In the genomic region with DNA sequence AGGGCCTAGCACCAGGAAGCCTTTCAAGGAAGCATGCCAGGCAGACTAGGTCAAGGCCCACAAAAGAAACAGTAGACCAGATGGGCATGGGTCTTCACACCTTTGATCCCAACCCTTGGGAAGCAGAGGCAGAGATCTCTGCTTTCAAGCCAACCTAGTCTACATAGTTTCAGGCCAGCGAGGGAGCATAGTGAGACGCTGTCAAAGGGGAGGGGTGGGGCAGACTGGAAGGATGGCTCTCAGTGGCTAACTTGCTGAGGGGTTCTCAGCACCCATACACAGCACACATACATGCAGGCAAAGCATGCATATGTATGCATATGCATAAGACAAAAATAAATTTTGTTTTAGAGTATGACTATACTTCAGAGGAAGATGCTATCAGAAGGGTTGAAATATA, we compare ENCODE assay signal across 8 mouse cellular contexts. TPM values are rescaled to one million over a fixed set of nuclear protein-coding genes. Genes with fewer than 3 reads are reported as not detected.
DNase-seq lines count a peak whose midpoint lies in the region; ATAC-seq and TF ChIP-seq lines count a peak whose summit lies in the region.

No protein-coding gene starts in this region.

- H3K4me3 ChIP-seq in kidney, embryonic 15.5 days (replicated peaks) = peak overlapping the region; percentile 49
- H3K4me3 ChIP-seq in forebrain, embryonic 10.5 days = peak overlapping the region; percentile 47
- H3K4me3 ChIP-seq in intestine, embryonic 16.5 days (ENCODE audit: low read length) = no peak overlapping the region
- no peak overlapping the region for H3K4me3 ChIP-seq in midbrain, postnatal 0 days (ENCODE audit: low read depth, low read length)

- peak overlapping the region; percentile 73 for H3K4me2 ChIP-seq in kidney, embryonic 15.5 days
- peak overlapping the region; percentile 60 for H3K4me2 ChIP-seq in intestine, embryonic 16.5 days (ENCODE audit: low read depth, low read length)
- peak overlapping the region; percentile 77; the same call in 1 of the 2 replicates for H3K4me2 ChIP-seq in midbrain, postnatal 0 days (ENCODE audit: low read depth, low read length, poor library complexity, severe bottlenecking)

- H3K36me3 ChIP-seq in kidney, embryonic 15.5 days = peaks cover 20% of the 10 kb centered on the region
- peaks cover 18% of the 10 kb centered on the region for H3K36me3 ChIP-seq in forebrain, embryonic 10.5 days (replicated peaks)
- no peaks in the 10 kb centered on the region for H3K36me3 ChIP-seq in intestine, embryonic 16.5 days (ENCODE audit: control insufficient read depth, insufficient read depth, low read length)
- H3K36me3 ChIP-seq in midbrain, postnatal 0 days (ENCODE audit: insufficient read depth, low read length) = peaks cover 26% of the 10 kb centered on the region

- peak overlapping the region; percentile 99 for H3K27ac ChIP-seq in kidney, embryonic 15.5 days
- H3K27ac ChIP-seq in forebrain, embryonic 10.5 days = peak overlapping the region; percentile 86; the same call in 1 of the 2 replicates
- H3K27ac ChIP-seq in intestine, embryonic 16.5 days (ENCODE audit: low read length) = peak overlapping the region; percentile 98
- H3K27ac ChIP-seq in midbrain, postnatal 0 days (ENCODE audit: low read depth, low read length) = peak overlapping the region; percentile 91

- no peak for DNase-seq in kidney, postnatal 10 days
- no peak for DNase-seq in forebrain, embryonic 10.5 days (ENCODE audit: extremely low spot score, low spot score)
- no peak for DNase-seq in midbrain, postnatal 0 days (ENCODE audit: low spot score)
- no peak for DNase-seq in left cerebral cortex, postnatal 4 days
- no peak for DNase-seq in adrenal gland, postnatal 10 days
- DNase-seq in adrenal gland, postnatal 14 days = no peak

- intact Hi-C loops in left cerebral cortex, postnatal 4 days (cut with DNase I) = no loop called here

- H3K4me1 ChIP-seq in kidney, embryonic 15.5 days = peaks cover 55% of the 10 kb centered on the region
- H3K4me1 ChIP-seq in forebrain, embryonic 10.5 days = peaks cover 38% of the 10 kb centered on the region
- peaks cover 13% of the 10 kb centered on the region for H3K4me1 ChIP-seq in intestine, embryonic 16.5 days (ENCODE audit: control insufficient read depth, insufficient read depth, low read length)
- H3K4me1 ChIP-seq in midbrain, postnatal 0 days (ENCODE audit: insufficient read depth, low read length) = peaks cover 12% of the 10 kb centered on the region; the same call in 1 of the 2 replicates

- H3K27me3 ChIP-seq in kidney, embryonic 15.5 days = no peaks in the 10 kb centered on the region
- peaks cover 70% of the 10 kb centered on the region for H3K27me3 ChIP-seq in forebrain, embryonic 10.5 days (ENCODE audit: poor library complexity, severe bottlenecking)
- H3K27me3 ChIP-seq in intestine, embryonic 16.5 days (replicated peaks; ENCODE audit: control insufficient read depth, insufficient read depth, low read length) = no peaks in the 10 kb centered on the region
- H3K27me3 ChIP-seq in midbrain, postnatal 0 days (ENCODE audit: insufficient read depth, low read length) = no peaks in the 10 kb centered on the region

- no peak for ATAC-seq in kidney, embryonic 15.5 days (replicated peaks; ENCODE audit: low FRiP score)
- no peak for ATAC-seq in intestine, embryonic 16.5 days
- ATAC-seq in midbrain, postnatal 0 days (ENCODE audit: low FRiP score) = no peak

- no peaks in the 10 kb centered on the region for H3K9me3 ChIP-seq in kidney, embryonic 15.5 days (replicated peaks)
- H3K9me3 ChIP-seq in forebrain, embryonic 10.5 days = no peaks in the 10 kb centered on the region
- H3K9me3 ChIP-seq in intestine, embryonic 16.5 days (ENCODE audit: control insufficient read depth, low read length) = no peaks in the 10 kb centered on the region
- H3K9me3 ChIP-seq in midbrain, postnatal 0 days (ENCODE audit: low read length) = no peaks in the 10 kb centered on the region

- TF ChIP-seq CTCF in midbrain, postnatal 0 days (IDR thresholded peaks at IDR 0.05) = no peak

- peak overlapping the region; percentile 62; the same call in 1 of the 2 replicates for H3K9ac ChIP-seq in kidney, embryonic 15.5 days
- H3K9ac ChIP-seq in intestine, embryonic 16.5 days (ENCODE audit: low read depth, low read length) = peak overlapping the region; percentile 73; the same call in 1 of the 2 replicates
- no peak overlapping the region for H3K9ac ChIP-seq in midbrain, postnatal 0 days (replicated peaks; ENCODE audit: low read length, poor library complexity, severe bottlenecking)

- WGBS in kidney, embryonic 15.5 days = 12% methylated on average over 2 of the region's 2 CpGs
- 13% methylated on average over 2 of the region's 2 CpGs for WGBS in forebrain, embryonic 10.5 days
- WGBS in intestine, embryonic 16.5 days = 15% methylated on average over 2 of the region's 2 CpGs
- 11% methylated on average over 2 of the region's 2 CpGs for WGBS in midbrain, postnatal 0 days

RNA-seq across cellular contexts. Expression of gene Urm1, which starts 0.5 kb away (rescaled TPM):
- polyA plus RNA-seq in kidney, embryonic 15.5 days (2015; fragmentation: Nextera tagmentation; extraction: Ambion mirVana) = 30.0 and 30.1 TPM in 2 replicates
- 15.9 and 17.4 TPM in 2 replicates for polyA plus RNA-seq in forebrain, embryonic 10.5 days (2016; fragmentation: Nextera tagmentation; extraction: Ambion mirVana)
- 28.8 and 30.7 TPM in 2 replicates for polyA plus RNA-seq in intestine, embryonic 16.5 days (2015; fragmentation: Nextera tagmentation; extraction: Ambion mirVana)
- 66.9 and 73.5 TPM in 2 replicates for total RNA-seq in midbrain, postnatal 0 days (2014; rRNA removed)
- polyA plus RNA-seq in midbrain, postnatal 0 days (2015; fragmentation: Nextera tagmentation; extraction: Ambion mirVana) = 30.7 and 32.6 TPM in 2 replicates
- 10 to 100 TPM; 46.1 to 51.1 TPM for total RNA-seq in left cerebral cortex, postnatal 4 days (2021)
- total RNA-seq in adrenal gland, postnatal 10 days (2021) = 10 to 100 TPM; 39.4 to 43.6 TPM
- 33.8 and 34.3 TPM in 2 replicates for total RNA-seq in adrenal gland, postnatal 14 days (2021)

RNA-seq across cellular contexts. Expression of gene Slc27a4, which starts 16.9 kb away (rescaled TPM):
- polyA plus RNA-seq in kidney, embryonic 15.5 days (2015; fragmentation: Nextera tagmentation; extraction: Ambion mirVana) = 15.6 and 16.4 TPM in 2 replicates
- 7.9 and 8.6 TPM in 2 replicates for polyA plus RNA-seq in forebrain, embryonic 10.5 days (2016; fragmentation: Nextera tagmentation; extraction: Ambion mirVana)
- polyA plus RNA-seq in intestine, embryonic 16.5 days (2015; fragmentation: Nextera tagmentation; extraction: Ambion mirVana) = 43.0 and 57.6 TPM in 2 replicates
- total RNA-seq in midbrain, postnatal 0 days (2014; rRNA removed) = 111 and 128 TPM in 2 replicates
- 48.5 and 50.2 TPM in 2 replicates for polyA plus RNA-seq in midbrain, postnatal 0 days (2015; fragmentation: Nextera tagmentation; extraction: Ambion mirVana)
- 10 to 100 TPM; 80.4 to 86.7 TPM for total RNA-seq in left cerebral cortex, postnatal 4 days (2021)
- 10 to 100 TPM; 26.8 to 27.8 TPM for total RNA-seq in adrenal gland, postnatal 10 days (2021)
- 30.5 and 32.5 TPM in 2 replicates for total RNA-seq in adrenal gland, postnatal 14 days (2021)

RNA-seq across cellular contexts. Expression of gene Trub2, which starts 31.1 kb away (rescaled TPM):
- 37.6 and 41.8 TPM in 2 replicates for polyA plus RNA-seq in kidney, embryonic 15.5 days (2015; fragmentation: Nextera tagmentation; extraction: Ambion mirVana)
- 56.3 and 57.6 TPM in 2 replicates for polyA plus RNA-seq in forebrain, embryonic 10.5 days (2016; fragmentation: Nextera tagmentation; extraction: Ambion mirVana)
- 37.5 and 38.0 TPM in 2 replicates for polyA plus RNA-seq in intestine, embryonic 16.5 days (2015; fragmentation: Nextera tagmentation; extraction: Ambion mirVana)
- total RNA-seq in midbrain, postnatal 0 days (2014; rRNA removed) = 36.7 and 50.7 TPM in 2 replicates
- polyA plus RNA-seq in midbrain, postnatal 0 days (2015; fragmentation: Nextera tagmentation; extraction: Ambion mirVana) = 25.7 and 32.0 TPM in 2 replicates
- 10 to 100 TPM; 48.2 to 51.1 TPM for total RNA-seq in left cerebral cortex, postnatal 4 days (2021)
- 10 to 100 TPM; 25.7 to 43.1 TPM for total RNA-seq in adrenal gland, postnatal 10 days (2021)
- 33.6 and 39.4 TPM in 2 replicates for total RNA-seq in adrenal gland, postnatal 14 days (2021)

RNA-seq across cellular contexts. Expression of gene Coq4, which starts 32.1 kb away (rescaled TPM):
- polyA plus RNA-seq in kidney, embryonic 15.5 days (2015; fragmentation: Nextera tagmentation; extraction: Ambion mirVana) = 40.9 and 41.8 TPM in 2 replicates
- 44.4 and 47.5 TPM in 2 replicates for polyA plus RNA-seq in forebrain, embryonic 10.5 days (2016; fragmentation: Nextera tagmentation; extraction: Ambion mirVana)
- 60.0 and 64.5 TPM in 2 replicates for polyA plus RNA-seq in intestine, embryonic 16.5 days (2015; fragmentation: Nextera tagmentation; extraction: Ambion mirVana)
- 37.4 and 44.8 TPM in 2 replicates for total RNA-seq in midbrain, postnatal 0 days (2014; rRNA removed)
- polyA plus RNA-seq in midbrain, postnatal 0 days (2015; fragmentation: Nextera tagmentation; extraction: Ambion mirVana) = 32.1 and 37.5 TPM in 2 replicates
- 10 to 100 TPM; 32.7 to 38.4 TPM for total RNA-seq in left cerebral cortex, postnatal 4 days (2021)
- 10 to 100 TPM; 16.4 to 21.8 TPM for total RNA-seq in adrenal gland, postnatal 10 days (2021)
- total RNA-seq in adrenal gland, postnatal 14 days (2021) = 19.0 and 23.2 TPM in 2 replicates

RNA-seq across cellular contexts. Expression of gene Cercam, which starts 49.6 kb away (rescaled TPM):
- polyA plus RNA-seq in kidney, embryonic 15.5 days (2015; fragmentation: Nextera tagmentation; extraction: Ambion mirVana) = 19.4 and 21.5 TPM in 2 replicates
- polyA plus RNA-seq in forebrain, embryonic 10.5 days (2016; fragmentation: Nextera tagmentation; extraction: Ambion mirVana) = 15.0 and 16.3 TPM in 2 replicates
- polyA plus RNA-seq in intestine, embryonic 16.5 days (2015; fragmentation: Nextera tagmentation; extraction: Ambion mirVana) = 24.5 and 24.8 TPM in 2 replicates
- total RNA-seq in midbrain, postnatal 0 days (2014; rRNA removed) = 21.4 and 28.0 TPM in 2 replicates
- 22.8 and 26.0 TPM in 2 replicates for polyA plus RNA-seq in midbrain, postnatal 0 days (2015; fragmentation: Nextera tagmentation; extraction: Ambion mirVana)
- total RNA-seq in left cerebral cortex, postnatal 4 days (2021) = 10 to 100 TPM; 17.5 to 19.0 TPM
- total RNA-seq in adrenal gland, postnatal 10 days (2021) = 10 to 100 TPM; 16.6 to 19.0 TPM
- 10.8 and 12.4 TPM in 2 replicates for total RNA-seq in adrenal gland, postnatal 14 days (2021)

Comparison
In these comparisons a context has a peak if more than half of its experiments do, and no peak if none do; other contexts are left out.
1. H3K4me3 ChIP-seq: peak in kidney, embryonic 15.5 days (single experiment) and forebrain, embryonic 10.5 days (single experiment); none in intestine, embryonic 16.5 days (single experiment) and midbrain, postnatal 0 days (single experiment).
2. Peak in every context shown above with its lines, with median percentiles within 50 percentile points of each other: H3K27ac ChIP-seq and H3K4me2 ChIP-seq.